Mouse (Mus musculus): ENCODE measurements around the gene 4931409K22Rik.

The 4931409K22Rik gene

GRCm38 (mm10) chr5:24497526-24497925 is 59.1 kb downstream of the 4931409K22Rik start:
- no peak for DNase-seq

GRCm38 (mm10) chr5:24496756-24497155 is 59.9 kb downstream of the 4931409K22Rik start:
- DNase-seq = no peak

DNA sequence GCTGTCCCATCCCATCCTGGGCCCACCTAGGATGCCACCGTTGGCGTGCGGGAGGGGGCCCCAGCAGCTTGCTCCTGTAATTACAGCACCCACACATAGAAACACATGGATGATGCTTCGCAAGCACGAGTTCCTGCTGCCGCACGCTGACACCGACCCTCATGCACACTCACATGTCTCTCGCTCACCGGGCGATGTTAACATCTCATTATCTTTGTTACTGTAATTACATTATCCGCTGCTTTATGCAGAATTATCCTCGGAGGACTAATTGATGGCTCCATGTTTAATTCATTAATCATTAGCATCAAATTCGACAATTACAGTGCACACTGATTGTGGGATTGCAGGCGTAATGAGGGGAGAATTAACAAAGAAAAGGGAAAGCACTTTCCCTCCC is 61.6 kb downstream of the 4931409K22Rik start:
- no peak for DNase-seq

Measured in kidney, postnatal 14 days (tissue).